Mouse (Mus musculus) megakaryocyte, adult 5-6 weeks (primary cell): ENCODE measurements at regions not wholly inside any gene's neighbourhood (a gene's known extent, or its start where the extent isn't known, plus 50 kb on each side); places are given as distances from the start of the nearest gene placed in this dataset.
A peak's percentile ranks its signal among the peaks of the same experiment; 100 is the strongest.

ENCODE experiments used
- ATAC-seq: 2 replicates; pipeline ENCODE4 v1.8.0; 2016; ENCODE audit warnings: mild to moderate bottlenecking, inconsistent platforms; ENCODE audit not compliant: poor library complexity, severe bottlenecking

DNA sequence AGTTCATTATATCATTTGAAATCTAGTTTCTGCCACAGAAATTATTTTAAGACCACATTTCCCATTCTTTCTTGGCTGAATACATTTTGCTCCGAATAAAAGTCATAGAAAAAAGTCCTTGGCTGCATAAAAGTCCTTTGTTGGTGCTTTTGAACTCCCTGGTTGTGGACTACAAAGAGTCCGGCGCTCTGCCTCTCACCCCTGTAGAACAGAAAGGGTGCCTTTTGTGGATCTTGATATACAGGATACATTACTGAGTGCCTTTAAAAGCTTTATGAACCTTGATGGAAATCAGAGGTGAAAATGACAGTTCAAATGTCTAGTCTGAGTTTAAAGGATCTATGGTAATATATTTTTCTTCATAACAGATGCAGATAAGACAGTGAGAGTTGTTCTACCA is 355.5 kb downstream of the Anxa1 start:
- ATAC-seq: no peak

DNA sequence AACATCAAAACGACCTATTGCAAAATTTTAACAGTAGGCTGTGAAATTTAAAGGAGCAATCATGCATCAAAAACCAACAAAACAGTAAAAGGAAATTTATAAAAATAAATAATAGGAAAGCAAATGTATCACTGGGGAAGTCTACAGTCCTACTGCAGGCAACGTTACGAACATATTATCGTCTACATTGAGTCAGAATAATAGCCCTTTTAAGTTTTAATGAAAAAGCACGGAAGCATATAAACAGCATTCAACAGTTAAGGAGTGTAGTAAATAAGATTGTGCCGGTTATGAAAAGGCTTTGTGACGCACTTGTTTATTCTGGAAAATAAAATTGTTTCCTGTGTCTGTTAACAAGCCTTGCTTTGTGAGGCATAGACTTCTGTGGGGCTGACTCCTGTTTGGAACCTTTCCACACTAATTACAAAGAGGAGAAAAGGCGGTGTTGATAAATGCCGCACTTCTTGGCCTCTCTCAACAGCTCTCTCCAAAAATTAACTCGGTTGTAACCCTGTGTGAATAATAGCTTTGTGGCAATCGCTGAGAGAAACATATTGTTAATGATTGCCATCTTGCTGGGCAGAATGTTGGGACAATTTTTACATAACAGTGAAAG is 363.0 kb downstream of the Anxa1 start:
- ATAC-seq: no peak

DNA sequence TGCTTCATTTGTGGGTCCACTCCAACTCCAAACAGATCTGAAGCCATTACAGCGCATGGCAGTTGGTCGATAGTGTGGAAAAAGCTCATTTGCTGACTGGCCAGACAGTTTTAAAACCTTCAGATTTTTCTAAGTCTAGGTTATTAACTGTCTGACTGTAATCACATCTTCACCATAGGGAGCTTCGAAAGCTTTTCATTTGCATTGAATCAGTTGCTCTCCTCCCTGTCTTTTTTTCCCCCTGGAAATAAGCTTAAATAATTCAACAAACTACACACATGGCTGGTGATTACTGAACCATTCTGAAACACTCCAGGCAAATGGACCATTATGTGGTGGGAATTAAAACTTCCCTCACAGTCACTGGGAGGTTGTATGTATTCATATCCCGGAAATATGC is 376.6 kb downstream of the Anxa1 start:
- no peak for ATAC-seq

DNA sequence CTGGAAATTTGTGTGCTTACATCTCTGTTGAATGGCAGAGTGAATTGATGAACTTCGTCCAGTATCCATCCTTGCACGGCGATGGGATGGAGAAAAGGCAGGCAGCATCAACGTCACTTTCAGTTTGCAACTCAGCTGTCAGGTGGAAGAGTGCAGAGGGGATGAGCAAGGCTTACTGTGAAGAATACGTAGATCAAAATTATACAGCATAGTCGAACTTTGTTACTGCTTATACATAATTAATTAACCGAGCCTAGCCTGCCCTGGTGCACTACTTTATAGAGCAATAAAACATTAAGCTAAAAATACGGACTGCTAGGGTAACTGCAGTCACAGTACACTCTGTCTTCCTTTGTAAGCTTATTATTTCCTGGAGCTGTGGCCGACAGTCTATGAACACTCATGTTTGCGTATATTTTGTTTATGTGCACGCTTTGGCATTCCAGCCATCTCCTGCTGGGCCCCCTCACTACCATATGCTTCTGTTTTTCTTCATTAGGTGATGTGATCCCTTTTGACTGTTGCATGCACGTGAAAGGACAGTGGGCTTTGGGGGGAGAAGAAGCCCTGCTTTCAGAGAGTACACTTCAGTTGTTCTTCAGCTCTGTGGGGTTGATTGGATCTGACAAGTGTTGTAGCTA is 380.8 kb downstream of the Anxa1 start:
- no peak for ATAC-seq

DNA sequence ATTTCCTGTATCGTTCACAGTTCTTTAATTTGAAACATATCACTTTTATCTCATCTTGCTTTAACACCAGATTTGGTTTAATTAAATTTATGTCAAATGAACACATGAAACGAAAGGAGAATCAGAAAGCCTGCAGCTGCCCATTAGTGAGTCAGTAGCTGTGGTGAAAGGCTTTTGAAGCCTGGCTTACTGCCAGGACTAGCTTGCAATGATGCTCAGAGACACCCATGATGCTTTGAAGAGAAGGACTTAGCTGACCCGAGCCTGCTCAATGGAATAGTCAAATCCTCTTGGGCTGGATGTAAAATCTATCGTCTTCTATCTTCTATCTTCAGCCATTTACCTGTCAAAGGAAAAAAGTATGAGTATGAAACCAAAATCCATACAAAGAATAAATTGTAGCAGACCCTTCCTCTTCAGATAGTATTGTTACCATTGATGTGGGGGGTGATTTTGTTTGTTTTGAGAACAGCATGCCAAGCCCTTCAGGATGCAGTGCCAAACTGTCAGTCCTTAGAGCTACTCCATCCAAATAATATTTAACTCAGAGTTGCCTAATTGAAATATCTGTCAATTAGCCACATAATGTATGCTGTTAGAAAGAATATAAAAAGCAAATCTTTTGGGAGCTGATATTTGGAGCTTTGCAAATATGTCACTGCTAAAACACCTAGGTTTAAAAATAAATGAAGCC is 384.7 kb downstream of the Anxa1 start:
- ATAC-seq: no peak

DNA sequence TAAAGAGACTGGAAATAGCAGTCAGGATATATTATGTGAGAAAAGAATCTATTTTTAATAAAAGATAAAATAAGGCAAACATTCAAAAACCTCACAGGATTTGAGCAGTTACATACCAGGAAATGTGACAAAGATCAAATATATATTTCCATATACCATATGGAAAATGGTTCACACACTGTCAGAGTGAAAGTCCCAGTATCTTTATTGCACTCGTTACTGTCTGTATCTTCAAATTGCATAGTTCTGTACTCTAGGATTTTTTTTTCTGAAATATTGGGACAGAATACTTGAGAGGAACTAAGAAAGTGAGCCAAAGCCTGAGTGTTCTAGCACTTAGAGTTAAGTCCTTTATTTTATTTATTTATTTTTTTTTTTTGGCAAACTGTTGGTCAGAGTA is 403.5 kb downstream of the Anxa1 start:
- no peak for ATAC-seq

DNA sequence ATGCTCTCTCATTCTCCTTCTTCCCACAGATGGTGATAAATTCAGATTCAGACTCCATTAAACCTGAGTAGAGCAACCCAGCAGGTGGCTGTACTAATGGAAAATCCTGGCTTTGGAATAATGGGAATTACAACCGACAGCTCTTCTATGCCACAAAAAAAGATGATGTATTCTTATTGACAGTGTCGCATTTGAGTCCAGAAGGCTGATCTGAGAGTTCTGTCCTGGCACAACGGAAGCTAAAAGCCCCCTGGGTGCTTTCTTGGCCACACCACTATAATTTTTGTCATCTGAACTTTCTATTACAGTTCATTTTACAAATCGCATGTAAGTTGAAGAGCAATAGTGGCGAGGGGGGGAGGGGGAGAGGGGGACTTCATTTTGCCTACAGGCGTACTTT is 411.9 kb downstream of the Anxa1 start:
- ATAC-seq: no peak

DNA sequence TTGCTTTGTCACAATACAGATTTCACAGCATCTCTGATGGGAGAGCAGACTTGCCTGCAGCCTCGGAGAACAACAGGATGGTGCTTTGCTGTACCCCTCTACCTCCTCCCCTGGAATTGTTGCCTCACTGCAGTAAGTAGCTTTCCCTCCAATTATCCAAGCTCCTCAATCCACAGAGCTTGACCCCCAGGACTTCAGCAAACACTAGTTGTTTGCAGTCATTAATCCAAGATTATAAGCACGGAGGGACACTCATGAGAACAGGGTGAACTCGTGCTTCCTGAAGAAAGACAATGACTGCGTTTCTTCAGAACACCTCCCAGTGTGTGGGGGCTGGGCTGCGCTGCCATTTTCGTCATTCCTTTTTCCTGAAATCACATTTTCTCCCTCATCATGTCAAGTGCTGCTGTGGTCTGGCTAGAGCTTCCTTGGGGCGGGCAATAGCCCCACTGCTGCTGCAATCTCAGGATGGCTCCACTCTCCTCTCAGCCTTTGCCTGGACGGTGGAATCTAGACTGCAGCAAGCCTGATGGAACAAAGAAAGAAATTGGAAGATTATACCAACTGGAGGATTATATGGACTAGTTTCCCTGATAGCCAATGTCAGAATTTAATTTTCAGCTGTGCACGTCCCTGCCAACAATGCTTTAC is 413.0 kb downstream of the Anxa1 start:
- ATAC-seq: no peak

DNA sequence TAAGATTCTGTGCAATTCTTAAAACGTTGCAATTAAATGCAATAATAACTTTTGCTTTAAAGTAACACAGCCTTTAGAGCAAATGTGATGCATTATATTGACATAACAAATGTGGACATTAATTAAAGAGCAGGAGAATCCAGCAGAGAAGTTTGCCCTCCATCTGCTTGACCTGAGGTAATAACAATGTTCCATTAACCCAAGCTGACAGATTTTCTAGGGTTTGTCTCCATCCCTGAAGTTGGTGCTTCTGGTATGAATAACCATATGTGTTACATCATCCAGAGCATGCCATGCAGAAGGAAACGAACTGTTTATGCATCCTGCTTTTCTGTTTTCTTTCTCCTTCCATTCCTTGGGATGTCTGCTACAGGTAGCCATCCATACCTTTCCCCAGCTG is 414.0 kb downstream of the Anxa1 start:
- no peak for ATAC-seq

DNA sequence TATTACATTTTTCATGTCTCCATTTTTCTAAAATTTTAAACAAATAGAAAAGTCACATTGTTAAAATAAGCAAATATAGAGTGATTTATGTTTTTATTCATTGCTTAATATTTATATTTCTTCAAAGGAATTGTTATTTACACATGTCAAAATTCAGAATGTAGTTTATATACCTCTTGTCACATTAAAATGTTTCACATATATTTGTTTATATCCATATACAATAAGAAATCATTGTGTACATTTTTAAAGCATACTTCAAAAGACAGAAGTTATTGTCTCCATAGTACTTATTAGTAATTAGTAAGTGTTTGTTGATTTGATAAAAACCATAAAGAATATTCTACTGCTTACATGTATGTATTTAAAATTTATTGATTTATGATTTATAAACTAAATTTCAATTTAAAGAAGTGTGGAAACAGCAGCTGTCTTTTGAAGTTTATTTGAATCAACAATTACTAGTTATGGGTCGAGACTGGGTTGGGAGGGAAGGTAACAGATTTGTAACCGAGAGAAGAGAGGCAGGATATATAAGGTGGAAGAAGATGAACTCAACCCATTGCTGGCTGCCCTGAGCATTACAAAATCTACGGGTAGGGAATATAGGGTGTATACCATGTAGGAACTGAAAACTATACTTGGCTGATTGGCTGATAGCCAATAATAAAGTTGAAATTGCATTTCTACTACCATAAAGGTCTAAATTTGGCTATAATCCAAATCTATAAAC is 420.8 kb downstream of the Anxa1 start:
- no peak for ATAC-seq

DNA sequence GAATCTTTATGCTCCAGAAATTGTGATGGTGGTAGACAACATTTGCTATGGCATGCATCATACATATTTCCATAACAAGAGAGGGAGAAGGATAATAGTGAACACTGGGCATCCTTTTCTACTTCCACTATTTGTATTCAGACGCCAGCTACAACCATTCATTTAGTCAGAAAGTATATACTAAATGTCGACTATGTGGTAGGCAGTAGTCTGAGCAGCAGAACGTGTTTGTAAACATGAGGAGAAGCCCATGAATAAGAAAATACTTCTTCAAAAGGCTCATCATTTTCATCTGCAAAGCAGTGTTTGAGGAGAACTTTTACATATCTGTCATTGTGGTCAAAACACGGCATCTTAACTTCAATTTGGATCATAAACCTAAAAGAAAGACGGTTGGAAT is 421.4 kb downstream of the Anxa1 start:
- ATAC-seq: no peak

DNA sequence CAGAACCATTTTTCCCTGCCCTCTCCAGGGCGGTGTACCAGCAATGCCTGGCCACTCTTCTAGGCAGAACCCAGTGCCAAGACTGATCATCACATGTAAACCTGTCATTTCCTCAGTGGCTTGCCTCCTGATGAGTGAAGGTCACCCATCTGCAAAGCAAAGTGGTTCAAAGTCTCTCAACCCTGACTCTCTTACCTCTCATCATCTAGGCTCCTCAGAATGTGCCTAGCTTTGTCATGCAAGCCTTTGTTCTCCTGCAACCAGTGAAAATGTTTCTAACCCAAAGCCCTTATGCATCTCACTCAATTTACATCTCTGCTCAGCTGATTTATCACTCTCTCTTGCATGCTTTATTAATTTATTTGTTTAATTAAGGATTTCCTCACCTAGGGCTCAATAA is 445.5 kb downstream of the Anxa1 start:
- ATAC-seq: no peak

DNA sequence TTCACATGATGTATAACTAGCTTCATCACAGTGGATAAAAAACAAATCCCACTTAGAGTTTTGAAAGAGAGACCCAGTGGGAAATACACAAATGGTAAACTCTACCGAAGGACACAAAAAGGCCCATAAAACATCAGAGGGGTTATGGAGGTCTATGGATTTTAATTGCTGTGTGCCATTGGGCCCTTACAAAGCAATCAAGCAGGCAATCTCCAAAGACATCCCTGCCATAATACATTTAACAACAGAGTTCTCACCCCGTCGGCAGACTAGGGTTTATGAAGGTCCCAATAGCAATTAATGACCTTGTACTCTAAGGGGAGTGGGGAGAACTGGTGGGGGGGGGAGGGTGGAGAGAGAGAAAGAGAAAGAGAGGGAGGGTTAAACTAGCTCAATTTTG is 448.0 kb downstream of the Anxa1 start:
- ATAC-seq: no peak

DNA sequence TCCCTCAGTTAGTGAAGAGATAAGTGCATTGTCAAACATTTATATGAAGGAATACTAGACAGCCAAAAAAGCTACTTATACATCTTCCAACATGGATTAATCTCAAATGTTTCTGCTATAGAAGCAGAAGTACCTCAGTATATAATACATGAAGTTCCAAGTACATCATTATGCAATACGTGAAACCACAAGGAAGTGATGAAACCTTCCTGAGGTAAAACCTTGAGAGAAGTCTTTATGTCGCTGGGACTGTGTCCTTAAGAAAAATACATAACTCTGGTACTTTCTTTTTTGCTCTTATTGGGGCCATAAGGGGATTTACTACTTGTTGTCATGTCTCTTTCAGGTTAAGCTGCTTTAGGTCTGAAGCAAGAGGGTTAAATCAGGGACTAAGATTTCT is 469.6 kb downstream of the Anxa1 start:
- peak; percentile 93 for ATAC-seq

DNA sequence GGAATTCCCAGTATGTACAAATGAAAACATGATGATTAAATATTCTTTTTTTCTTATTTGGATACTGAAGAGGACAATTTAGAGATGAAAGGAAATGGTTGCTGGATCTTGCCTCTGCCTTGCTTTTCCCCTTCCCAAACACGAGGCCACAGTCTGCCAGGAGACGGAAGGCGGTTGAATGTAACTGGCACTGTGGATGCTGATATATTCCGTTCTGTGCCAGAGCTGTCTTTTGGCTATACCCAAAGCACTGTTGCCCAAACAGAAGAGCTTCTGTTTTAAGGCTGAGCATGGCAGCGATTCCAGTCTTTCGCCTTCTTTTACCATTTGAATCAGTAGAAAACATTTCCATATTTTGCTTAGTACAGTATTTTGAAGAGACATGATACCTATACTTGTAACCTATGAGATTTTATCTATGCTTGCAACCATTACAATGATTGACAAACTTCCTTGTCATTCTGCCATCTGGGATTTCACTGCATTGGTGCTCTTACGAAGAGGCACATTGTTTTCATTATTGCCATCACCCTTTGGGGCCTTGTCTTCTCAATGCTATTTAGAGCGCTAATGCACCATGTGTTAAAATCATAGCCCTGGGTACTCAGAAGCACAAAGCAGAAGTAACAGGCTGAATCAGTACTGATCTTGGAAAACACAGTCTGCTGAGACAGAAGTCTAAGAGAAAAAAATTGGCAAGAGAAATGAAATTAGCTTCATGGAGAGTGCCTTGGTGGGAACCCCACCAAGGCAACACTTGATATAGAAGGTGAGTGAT is 504.6 kb downstream of the Anxa1 start:
- ATAC-seq: no peak

DNA sequence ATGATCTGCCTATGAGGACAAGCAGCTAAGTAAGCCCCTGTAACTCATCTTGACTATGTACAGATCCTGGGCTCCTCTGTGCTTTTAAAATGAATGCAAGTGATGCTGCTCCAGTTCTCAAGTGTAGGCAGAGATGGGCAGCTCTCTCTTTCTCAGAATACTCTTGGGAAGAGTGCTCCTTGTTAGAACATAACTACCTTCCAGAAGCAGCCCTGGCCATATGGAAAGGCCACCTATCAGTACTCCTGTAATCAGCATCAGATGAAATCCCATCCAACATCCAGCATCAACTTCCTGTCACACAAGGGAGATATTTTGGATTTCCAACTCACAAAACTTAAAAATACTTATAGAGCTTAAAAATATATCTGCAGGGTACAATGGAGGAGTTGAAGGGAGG is 509.8 kb downstream of the Anxa1 start:
- ATAC-seq: no peak

DNA sequence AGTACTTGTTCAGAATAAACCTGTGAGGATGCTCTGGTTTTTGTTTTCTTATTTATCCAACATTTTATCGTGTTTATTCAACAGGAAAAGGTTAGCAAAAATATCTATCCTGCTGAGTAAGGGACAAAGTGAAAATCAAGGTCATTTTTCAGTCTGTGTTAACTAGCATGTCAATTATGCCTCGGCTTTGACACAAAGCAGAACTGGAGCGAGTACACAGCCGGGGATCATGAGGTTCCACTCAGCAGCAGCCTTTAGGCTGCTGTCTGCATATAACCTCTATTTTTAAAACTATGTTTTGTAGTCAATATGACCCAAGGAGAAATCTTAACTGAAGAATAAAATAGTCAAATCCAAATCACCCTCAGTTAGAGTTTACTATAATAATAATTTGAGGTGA is 542.6 kb downstream of the Anxa1 start:
- no peak for ATAC-seq

DNA sequence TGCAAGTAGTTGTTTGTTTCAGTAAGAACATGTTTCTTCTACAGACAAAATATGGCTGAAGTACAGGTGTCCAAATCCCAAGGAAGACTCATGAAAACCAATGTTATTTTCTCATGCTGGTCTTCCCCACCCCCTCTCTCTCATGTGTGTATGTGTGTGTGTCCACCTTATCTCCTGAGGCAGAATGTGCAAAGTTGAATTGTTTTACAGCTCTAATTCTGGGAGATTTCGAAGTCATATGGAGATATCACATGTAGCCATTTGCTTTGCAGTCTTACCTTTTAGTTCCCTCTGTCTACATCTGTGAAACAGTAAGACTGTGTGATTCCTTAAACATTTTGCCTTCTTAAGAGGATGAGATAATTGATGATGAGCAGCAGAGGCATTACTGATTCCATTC is 582.8 kb downstream of the Anxa1 start:
- no peak for ATAC-seq

DNA sequence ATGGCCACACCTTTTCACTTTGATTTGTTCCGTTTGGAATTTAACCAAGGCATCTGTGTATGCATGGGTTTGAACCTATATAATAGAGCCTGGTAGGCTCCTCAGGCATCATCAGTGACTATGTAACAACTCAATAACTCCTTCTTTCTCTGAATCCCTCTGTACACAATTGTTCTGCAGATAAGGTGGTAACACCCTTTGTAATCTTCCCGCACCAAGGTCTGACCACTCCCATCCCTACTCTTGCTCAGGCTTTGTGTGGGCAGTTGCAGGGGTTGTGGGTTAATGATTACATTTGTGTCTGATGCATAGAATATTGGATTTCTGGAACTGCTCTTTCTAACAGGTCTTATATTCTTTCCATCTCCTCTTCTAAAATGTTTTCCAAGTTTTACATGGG is 596.9 kb downstream of the Anxa1 start:
- ATAC-seq: no peak

DNA sequence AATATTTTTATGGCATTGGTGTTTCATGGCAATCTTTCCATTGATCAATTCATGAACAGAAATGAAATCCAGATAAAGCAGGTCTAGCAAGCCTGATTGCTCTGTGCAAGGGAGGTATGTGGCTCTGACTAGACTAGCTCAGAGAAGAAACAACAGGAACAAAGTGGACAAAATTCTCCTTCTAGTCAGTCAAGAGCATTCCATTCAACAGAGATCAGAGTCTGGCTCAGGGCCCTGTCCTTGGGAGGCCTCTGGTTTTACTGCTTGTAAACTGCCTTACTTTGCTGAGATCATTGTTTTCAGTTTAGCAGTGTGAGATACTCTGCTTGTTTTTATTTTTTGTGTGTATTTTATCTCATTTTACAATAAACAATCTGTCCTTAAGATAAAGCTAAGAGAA is 607.2 kb downstream of the Anxa1 start:
- no peak for ATAC-seq

DNA sequence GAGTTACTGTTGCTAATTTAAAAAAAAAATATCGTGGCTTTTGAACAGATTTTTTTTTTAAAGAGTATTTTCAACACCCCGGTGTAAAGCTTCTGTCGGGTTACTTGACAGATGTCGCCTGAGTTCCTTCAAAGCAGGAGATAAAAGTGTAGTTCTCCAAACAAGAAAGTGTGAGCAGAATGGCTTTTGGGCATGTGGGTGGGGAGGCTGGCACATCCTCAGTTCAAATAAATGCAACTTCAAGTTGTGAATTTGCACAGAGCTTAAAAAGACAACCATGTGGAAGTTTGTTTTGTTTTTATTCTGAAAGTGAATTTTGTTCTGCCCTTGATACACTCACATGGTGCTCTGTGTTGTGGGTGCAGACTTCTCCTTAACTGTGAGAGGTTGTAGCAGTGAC is 612.9 kb downstream of the Anxa1 start:
- ATAC-seq: no peak
